Mouse (Mus musculus) bone marrow, adult 2 months (tissue): ENCODE measurements around the gene Zdhhc19.

Experiments used
- CTCF ChIP-seq: fragments of 200-500 bp; IDR thresholded peaks from 2 replicates; pipeline ENCODE4 v1.5.1; 2011; ENCODE audit warnings: low read length, control low read depth; ENCODE audit not compliant: control insufficient read depth, insufficient read depth
- POLR2A ChIP-seq: fragments of 200-500 bp; IDR thresholded peaks from 2 replicates; pipeline ENCODE4 v1.6.1; 2011; ENCODE audit warnings: low read depth, mild to moderate bottlenecking, control low read depth, low read length, borderline replicate concordance; ENCODE audit not compliant: control insufficient read depth

GRCm38 (mm10) chr16:32450133-32450532 lies 45.9 kb upstream of the Zdhhc19 start:
- TF ChIP-seq CTCF (no peak), POLR2A (no peak)
